Mouse (Mus musculus) urinary bladder, postnatal 14 days (tissue): Measurements from ENCODE around the gene Alg12.
"Not testable (repeated sequence)": the region's sequence is repeated elsewhere in the genome, so short reads cannot be mapped to it uniquely, and the experiment has no call there.

ENCODE experiments used
- DNase-seq: peaks from one replicate; pipeline ENCODE4 v3.0.0; 2021; ENCODE audit warnings: low spot score

Alg12 gene

GRCm38 (mm10) chr15:88792140-88792850 lies 26.8 kb downstream of the Alg12 start:
- DNase-seq: no peak

- DNase-seq: not testable (repeated sequence)
Observed at GRCm38 (mm10) chr15:88774630-88775029, 44.5 kb downstream of the Alg12 start.

GRCm38 (mm10) chr15:88768537-88768936 lies 50.6 kb downstream of the Alg12 start:
- no peak for DNase-seq

GRCm38 (mm10) chr15:88766139-88766538 lies 53.0 kb downstream of the Alg12 start:
- DNase-seq: not testable (repeated sequence)

GRCm38 (mm10) chr15:88761551-88761950 lies 57.6 kb downstream of the Alg12 start:
- no peak for DNase-seq

GRCm38 (mm10) chr15:88758061-88758460 lies 61.1 kb downstream of the Alg12 start:
- no peak for DNase-seq

GRCm38 (mm10) chr15:88755761-88756160 lies 63.4 kb downstream of the Alg12 start:
- DNase-seq: no peak
